In the genomic region with DNA sequence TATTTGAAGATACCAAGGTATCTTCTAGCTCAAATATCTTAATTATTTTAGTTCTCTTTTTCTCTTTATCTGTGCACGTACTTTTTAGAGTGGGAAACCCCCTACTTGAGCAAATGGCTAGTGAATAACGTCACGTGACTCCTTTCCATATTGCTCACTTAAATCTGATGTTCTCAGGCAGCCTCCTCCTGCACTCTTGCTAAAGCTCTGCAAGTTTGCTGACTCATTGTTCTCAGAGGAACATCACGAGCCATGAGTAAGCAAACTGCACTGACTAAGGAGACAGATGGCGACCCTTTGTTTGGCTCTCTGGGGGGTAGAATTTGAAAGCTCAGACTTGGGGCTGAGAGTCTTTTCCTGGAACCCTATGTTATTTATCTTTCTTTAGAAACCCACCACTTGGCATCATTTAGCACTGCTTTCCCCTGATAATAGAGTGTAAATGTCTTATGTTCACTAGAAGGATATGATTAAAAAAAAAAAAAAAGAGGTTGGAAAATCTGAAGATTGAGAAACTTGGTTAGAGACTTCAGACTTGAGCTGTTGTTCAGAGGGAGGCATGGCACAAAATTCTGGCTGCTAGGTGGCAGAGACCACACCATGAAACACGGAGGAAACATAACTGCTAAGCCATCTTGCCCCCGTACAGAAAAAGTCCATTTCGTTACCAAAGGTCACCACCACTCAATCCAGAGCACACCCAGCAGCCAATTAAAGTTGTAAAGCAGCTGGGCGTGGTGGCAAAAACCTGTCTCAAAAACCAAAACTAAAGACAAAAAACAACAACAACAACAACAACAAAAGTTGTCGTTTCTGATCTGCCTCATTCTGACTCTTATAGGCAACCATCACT, we compare ENCODE assay signal across 11 mouse cellular contexts. TPM values are rescaled to one million over a fixed set of nuclear protein-coding genes. Genes with fewer than 3 reads are reported as not detected.
A peak's percentile ranks its signal among the peaks of the same experiment; 100 is the strongest.
DNase-seq lines count a peak whose midpoint lies in the region; ATAC-seq and TF ChIP-seq lines count a peak whose summit lies in the region.
"Had no signal": no experiment of that assay in that cellular context is flagged by ENCODE, and none has a peak within 500 bp of the region (broad histone marks: within the 10 kb centered on the region; RNA-seq: fewer than 3 reads in every experiment).

No protein-coding gene starts in this region.

- H3K79me2 ChIP-seq in liver, adult 2 months (ENCODE audit: control insufficient read depth, insufficient read depth, low read length): no peaks in the 10 kb centered on the region
- no peaks in the 10 kb centered on the region for H3K79me2 ChIP-seq in myocyte (ENCODE audit: control insufficient read depth, insufficient read depth)

- ATAC-seq in liver, embryonic 11.5 days (replicated peaks; ENCODE audit: low FRiP score): no peak
- ATAC-seq in G1E (ENCODE audit: extremely low read depth, insufficient number of reproducible peaks, low FRiP score, poor library complexity, severe bottlenecking): peak; percentile 93

- no peak overlapping the region for H3ac ChIP-seq in myocyte (ENCODE audit: control insufficient read depth, insufficient read length)

- H3K9me3 ChIP-seq in liver, embryonic 11.5 days (ENCODE audit: control insufficient read depth, low read length): no peaks in the 10 kb centered on the region
- peaks cover 10% of the 10 kb centered on the region for H3K9me3 ChIP-seq in G1E (replicated peaks)
- H3K9me3 ChIP-seq: limb, embryonic 15.5 days; neural tube, embryonic 12.5 days had no signal

- no peaks in the 10 kb centered on the region for H3K27me3 ChIP-seq in liver, adult 2 months (ENCODE audit: control insufficient read depth, insufficient read depth, low read length)
- H3K27me3 ChIP-seq in liver, embryonic 11.5 days (replicated peaks; ENCODE audit: control insufficient read depth, insufficient read depth, low read length): no peaks in the 10 kb centered on the region
- H3K27me3 ChIP-seq in G1E (ENCODE audit: insufficient read depth, low read length) (peaks cover 13% of the 10 kb centered on the region), myocyte (ENCODE audit: control insufficient read depth, insufficient read depth, insufficient read length) (no peaks in the 10 kb centered on the region)
- H3K27me3 ChIP-seq: limb, embryonic 15.5 days; neural tube, embryonic 12.5 days had no signal

- peak; percentile 13 for DNase-seq in liver, adult 2 months (ENCODE audit: extremely low read depth, low read depth, low spot score)
- no peak for DNase-seq in liver, embryonic 11.5 days (ENCODE audit: low spot score)
- DNase-seq in G1E (ENCODE audit: low spot score): peak; percentile 40
- peak; percentile 65 to 67 for DNase-seq in frontal cortex, postnatal 36 days (ENCODE audit: low spot score in 2 of 2)
- no peak for DNase-seq in kidney, postnatal 36 days
- no peak for DNase-seq in gastrocnemius, postnatal 4 days (ENCODE audit: low spot score in 2 of 2)
- no peak for DNase-seq in ovary, postnatal 36 days (ENCODE audit: low spot score)
- DNase-seq: thymus, postnatal 36 days had no signal

- WGBS in liver, adult 2 months: 65% methylated on average over 10 of the region's 10 CpGs
- 49% methylated on average over 10 of the region's 10 CpGs for WGBS in liver, embryonic 11.5 days

- no peak overlapping the region for H3K4me3 ChIP-seq in liver, adult 2 months (ENCODE audit: insufficient read depth, low read depth, low read length)
- no peak overlapping the region for H3K4me3 ChIP-seq in liver, embryonic 11.5 days (ENCODE audit: low read depth, low read length)
- H3K4me3 ChIP-seq in G1E (ENCODE audit: low read depth, low read length) (no peak overlapping the region), myocyte (no peak overlapping the region)
- H3K4me3 ChIP-seq: limb, embryonic 15.5 days; neural tube, embryonic 12.5 days had no signal

- H3K9ac ChIP-seq in liver, adult 2 months (ENCODE audit: low read depth, low read length): no peak overlapping the region
- no peak overlapping the region for H3K9ac ChIP-seq in liver, embryonic 11.5 days (ENCODE audit: low read depth, low read length)
- H3K9ac ChIP-seq: limb, embryonic 15.5 days; neural tube, embryonic 12.5 days had no signal

- no peak overlapping the region for H3K27ac ChIP-seq in liver, adult 2 months (replicated peaks; ENCODE audit: insufficient read depth, low read depth, low read length)
- no peak overlapping the region for H3K27ac ChIP-seq in liver, embryonic 11.5 days (ENCODE audit: low read depth, low read length)
- H3K27ac ChIP-seq: limb, embryonic 15.5 days; neural tube, embryonic 12.5 days had no signal

- H3K4me1 ChIP-seq in liver, adult 2 months (ENCODE audit: control insufficient read depth, insufficient read depth, low read length): no peaks in the 10 kb centered on the region
- H3K4me1 ChIP-seq in liver, embryonic 11.5 days (replicated peaks; ENCODE audit: control insufficient read depth, insufficient read depth, low read length): no peaks in the 10 kb centered on the region
- H3K4me1 ChIP-seq in G1E (ENCODE audit: insufficient read depth, low read depth, low read length): peaks cover 25% of the 10 kb centered on the region
- H3K4me1 ChIP-seq: limb, embryonic 15.5 days; neural tube, embryonic 12.5 days had no signal

- TF ChIP-seq CTCF in liver, adult 2 months (IDR thresholded peaks at IDR 0.05; ENCODE audit: low read depth, low read length): no peak
- no peak for TF ChIP-seq CTCF in G1E (IDR thresholded peaks at IDR 0.05; ENCODE audit: low read depth, low read length)

- no peak overlapping the region for H3K4me2 ChIP-seq in liver, embryonic 11.5 days
- no peak overlapping the region for H3K4me2 ChIP-seq in myocyte (ENCODE audit: low read depth)
- H3K4me2 ChIP-seq: limb, embryonic 15.5 days; neural tube, embryonic 12.5 days had no signal

- TF ChIP-seq POLR2A in liver, adult 2 months (IDR thresholded peaks at IDR 0.05; ENCODE audit: extremely low read depth, insufficient read depth, low read length): no peak
- no peak for TF ChIP-seq POLR2A in myocyte (IDR thresholded peaks at IDR 0.05; ENCODE audit: insufficient read length, low read depth)

- H3K36me3 ChIP-seq in liver, adult 2 months (ENCODE audit: control insufficient read depth, insufficient read depth, low read length): no peaks in the 10 kb centered on the region
- no peaks in the 10 kb centered on the region for H3K36me3 ChIP-seq in liver, embryonic 11.5 days (ENCODE audit: control insufficient read depth, insufficient read depth, low read length)
- H3K36me3 ChIP-seq in G1E (replicated peaks): no peaks in the 10 kb centered on the region
- no peaks in the 10 kb centered on the region for H3K36me3 ChIP-seq in myocyte (ENCODE audit: control insufficient read depth, insufficient read depth)
- H3K36me3 ChIP-seq: limb, embryonic 15.5 days; neural tube, embryonic 12.5 days had no signal

TF ChIP-seq in myocyte, 11 proteins besides CTCF, POLR2A, EP300 and RAD21:
- no peak for TF ChIP-seq MAX (IDR thresholded peaks at IDR 0.05; ENCODE audit: low read depth)
- peak; percentile 67 for TF ChIP-seq USF1 (IDR thresholded peaks at IDR 0.05; ENCODE audit: low read depth)
- no peak for TF ChIP-seq E2F4 (IDR thresholded peaks at IDR 0.05; ENCODE audit: insufficient read depth)

RNA-seq across cellular contexts. Expression of a gene that starts 21.8 kb away (rescaled TPM):
- total RNA-seq in liver, adult 2 months (2014; rRNA removed): 84.9 and 98.1 TPM in 2 replicates
- 30.3 and 31.7 TPM in 2 replicates for polyA plus RNA-seq in liver, adult 2 months (2012; rRNA removed)
- polyA plus RNA-seq in liver, embryonic 11.5 days (2014; fragmentation: Nextera tagmentation; extraction: Ambion mirVana): 117 and 124 TPM in 2 replicates
- total RNA-seq in G1E (2014; fragmentation: Nextera tagmentation) (70.6 and 76.5 TPM in 2 replicates), G1E (2017) (77.4 and 89.3 TPM in 2 replicates)
- polyA plus RNA-seq in G1E (2012) (30.2 and 31.7 TPM in 2 replicates), myocyte (2012; fragmentation: generic; extraction: Trizol) (69.5 TPM)
- 10 to 100 TPM; 94.2 to 95.8 TPM for total RNA-seq in gastrocnemius, postnatal 4 days (2021)

RNA-seq across cellular contexts. Expression of a gene that starts 24.1 kb away (rescaled TPM):
- 2.6 and 3.0 TPM in 2 replicates for total RNA-seq in liver, adult 2 months (2014; rRNA removed)
- polyA plus RNA-seq in liver, adult 2 months (2012; rRNA removed): 0.19 and 0.37 TPM in 2 replicates
- 2.1 and 3.1 TPM in 2 replicates for polyA plus RNA-seq in liver, embryonic 11.5 days (2014; fragmentation: Nextera tagmentation; extraction: Ambion mirVana)
- total RNA-seq in G1E (2014; fragmentation: Nextera tagmentation) (2.3 TPM in 1 of 2 replicates, not detected in the other), G1E (2017) (0.05 and 0.35 TPM in 2 replicates)
- polyA plus RNA-seq in G1E (2012) (not detected in 2 replicates), myocyte (2012; fragmentation: generic; extraction: Trizol) (not detected)
- total RNA-seq in gastrocnemius, postnatal 4 days (2021): under 1 TPM in 1 of 2 experiments, not detected in 1; 0.29 TPM
- polyA plus RNA-seq: neural tube, embryonic 12.5 days had no signal

Comparison
In these comparisons a context has a peak if more than half of its experiments do, and no peak if none do; other contexts are left out.
1. DNase-seq: peak in liver, adult 2 months (single experiment), G1E (single experiment) and frontal cortex, postnatal 36 days (2 of 2); none in liver, embryonic 11.5 days (single experiment), kidney, postnatal 36 days (0 of 2), gastrocnemius, postnatal 4 days (0 of 2) and ovary, postnatal 36 days (single experiment).